ENCODE assay signal across 16 mouse cellular contexts in the genomic region with DNA sequence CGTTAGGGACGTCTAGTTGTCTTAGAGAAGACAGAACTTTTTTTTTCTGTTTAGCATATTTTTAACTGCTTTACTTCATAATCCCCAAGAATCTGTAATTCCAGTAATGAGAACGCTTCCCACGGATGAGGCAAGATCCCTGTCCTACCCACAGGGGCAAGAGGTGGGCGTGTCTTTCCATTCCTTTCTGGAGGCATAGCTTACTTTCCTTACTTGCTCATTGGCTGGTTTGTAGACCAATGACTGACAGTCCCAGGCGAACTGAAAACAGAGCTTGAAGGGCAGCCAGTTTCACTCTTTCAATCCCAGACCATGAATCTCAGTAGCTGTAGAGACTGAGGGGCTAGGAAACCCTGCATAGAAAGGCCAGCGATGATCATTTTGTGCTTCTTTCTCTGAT.
A peak's percentile ranks its signal among the peaks of the same experiment; 100 is the strongest.
DNase-seq lines count a peak whose midpoint lies in the region; ATAC-seq and TF ChIP-seq lines count a peak whose summit lies in the region.
"Had no signal": no experiment of that assay in that cellular context is flagged by ENCODE, and none has a peak within 500 bp of the region (broad histone marks: within the 10 kb centered on the region; RNA-seq: fewer than 3 reads in every experiment).

No protein-coding gene starts in this region.

- intact Hi-C loops in heart, postnatal 36 days (cut with DNase I): no loop called here

- whole genome bisulfite sequencing in lung, embryonic 14.5 days: 39% methylated on average over 7 of the region's 7 CpGs
- WGBS in intestine, embryonic 15.5 days: 46% methylated on average over 7 of the region's 7 CpGs

- ATAC-seq in frontal cortex, adult (ENCODE audit: low TSS enrichment): peak; percentile 30; the same call in 1 of the 2 replicates
- ATAC-seq in lung, embryonic 14.5 days (ENCODE audit: insufficient read depth): peak; percentile 77; the same call in 1 of the 2 replicates
- peak; percentile 59 for ATAC-seq in intestine, embryonic 15.5 days
- ATAC-seq: CD4-positive, CD25-positive, alpha-beta regulatory T cell, adult 4 months had no signal

- no peak overlapping the region for H3K4me3 ChIP-seq in lung, embryonic 14.5 days (ENCODE audit: low read depth, low read length)
- H3K4me3 ChIP-seq in intestine, embryonic 15.5 days (replicated peaks): no peak overlapping the region
- H3K4me3 ChIP-seq: heart, embryonic 12.5 days; hindbrain, embryonic 10.5 days had no signal

- no peak for DNase-seq in frontal cortex, postnatal 10 days (ENCODE audit: low spot score in 2 of 2)
- DNase-seq in lung, embryonic 14.5 days: peak; percentile 62
- no peak for DNase-seq in lung, postnatal 4 days
- DNase-seq in brain, adult 2 months (ENCODE audit: low read depth, low spot score): peak; percentile 74
- DNase-seq in left cerebral cortex, adult 8-10 months (ENCODE audit: low spot score in 2 of 2): no peak
- DNase-seq in heart, postnatal 36 days: no peak
- DNase-seq: adrenal gland, adult 2 months; gastrocnemius, postnatal 36 days; kidney, adult 8-10 months; spleen, adult 18-20 months had no signal

- no peak overlapping the region for H3K4me2 ChIP-seq in lung, embryonic 14.5 days
- no peak overlapping the region for H3K4me2 ChIP-seq in intestine, embryonic 15.5 days (replicated peaks)
- H3K4me2 ChIP-seq: heart, embryonic 12.5 days; liver, embryonic 11.5 days had no signal

- 0 out of 2 replicates have a peak overlapping the region, but pooled peaks have one; percentile 2 for H3K9ac ChIP-seq in lung, embryonic 14.5 days
- H3K9ac ChIP-seq in intestine, embryonic 15.5 days: no peak overlapping the region
- H3K9ac ChIP-seq: heart, embryonic 12.5 days had no signal

- no peak overlapping the region for H3K27ac ChIP-seq in lung, embryonic 14.5 days (ENCODE audit: low read depth)
- no peak overlapping the region for H3K27ac ChIP-seq in intestine, embryonic 15.5 days

- no peaks in the 10 kb centered on the region for H3K27me3 ChIP-seq in lung, embryonic 14.5 days (ENCODE audit: insufficient read depth, low read length)
- no peaks in the 10 kb centered on the region for H3K27me3 ChIP-seq in intestine, embryonic 15.5 days (replicated peaks)
- H3K27me3 ChIP-seq: heart, embryonic 12.5 days had no signal

- H3K9me3 ChIP-seq in lung, embryonic 14.5 days (ENCODE audit: low read depth, low read length): no peaks in the 10 kb centered on the region
- no peaks in the 10 kb centered on the region for H3K9me3 ChIP-seq in intestine, embryonic 15.5 days
- H3K9me3 ChIP-seq: heart, embryonic 12.5 days; hindbrain, embryonic 10.5 days had no signal

- H3K36me3 ChIP-seq in lung, embryonic 14.5 days (ENCODE audit: insufficient read depth): no peaks in the 10 kb centered on the region
- no peaks in the 10 kb centered on the region for H3K36me3 ChIP-seq in intestine, embryonic 15.5 days
- H3K36me3 ChIP-seq: heart, embryonic 12.5 days had no signal

- no peak for TF ChIP-seq CTCF in lung, embryonic 14.5 days (IDR thresholded peaks at IDR 0.05; ENCODE audit: low read depth)

- H3K4me1 ChIP-seq in lung, embryonic 14.5 days (ENCODE audit: insufficient read depth): no peaks in the 10 kb centered on the region
- H3K4me1 ChIP-seq in intestine, embryonic 15.5 days (replicated peaks): no peaks in the 10 kb centered on the region
- H3K4me1 ChIP-seq: heart, embryonic 12.5 days had no signal

Comparison
In these comparisons a context has a peak if more than half of its experiments do, and no peak if none do; other contexts are left out.
1. DNase-seq: peak in lung, embryonic 14.5 days (single experiment) and brain, adult 2 months (single experiment); none in frontal cortex, postnatal 10 days (0 of 2), lung, postnatal 4 days (0 of 2), left cerebral cortex, adult 8-10 months (0 of 2) and heart, postnatal 36 days (0 of 2).
2. Peak in every context shown above with its lines, with median percentiles within 50 percentile points of each other: ATAC-seq.